Mouse (Mus musculus) hindlimb bud, embryonic 11.5 days (tissue): ENCODE measurements around the gene Eif1ad.
"Not testable (repeated sequence)": the region's sequence is repeated elsewhere in the genome, so short reads cannot be mapped to it uniquely, and the experiment has no call there.

Experiments
- DNase-seq: peaks from one replicate; pipeline ENCODE4 v3.0.0-alpha.2; 2012; ENCODE audit warnings: low read depth, low spot score; ENCODE audit errors: extremely low spot score

The Eif1ad gene

GRCm38 (mm10) chr19:5366175-5367052, at the start of gene Eif1ad:
TSS of gene Eif1ad (plus strand) at chr19:5366741.
- DNase-seq, result peak; percentile 90

- DNase-seq, result no peak
These were observed 42.7 kb upstream of the Eif1ad start for GRCm38 (mm10) chr19:5323801-5324200.

GRCm38 (mm10) chr19:5327970-5328369, 38.6 kb upstream of the Eif1ad start:
- DNase-seq, result no peak

- DNase-seq, result no peak
These were observed 31.8 kb upstream of the Eif1ad start for GRCm38 (mm10) chr19:5334741-5335140.

GRCm38 (mm10) chr19:5335441-5335840, 31.1 kb upstream of the Eif1ad start, which contains the start of gene Catsper1:
TSS of gene Catsper1 (plus strand) at chr19:5335741.
- DNase-seq, result no peak

GRCm38 (mm10) chr19:5337975-5338374, 28.6 kb upstream of the Eif1ad start:
- DNase-seq, result peak; percentile 53

GRCm38 (mm10) chr19:5341360-5341759, 25.2 kb upstream of the Eif1ad start:
- DNase-seq, result no peak

- no peak for DNase-seq
These were observed 21.0 kb upstream of the Eif1ad start for GRCm38 (mm10) chr19:5345297-5346131.

- no peak for DNase-seq
These were observed 18.5 kb upstream of the Eif1ad start for GRCm38 (mm10) chr19:5348064-5348463.

- DNase-seq, result peak; percentile 33
These were observed 17.7 kb upstream of the Eif1ad start for GRCm38 (mm10) chr19:5348526-5349501.

- DNase-seq, result not testable (repeated sequence)
These were observed 17.1 kb upstream of the Eif1ad start, which contains the start of gene Cst6 for GRCm38 (mm10) chr19:5349502-5349873. TSS of gene Cst6 (minus strand) at chr19:5349574.

GRCm38 (mm10) chr19:5353609-5354008, 12.9 kb upstream of the Eif1ad start:
- DNase-seq, result no peak

GRCm38 (mm10) chr19:5356080-5356479, 10.5 kb upstream of the Eif1ad start:
- no peak for DNase-seq

GRCm38 (mm10) chr19:5362186-5362585, 4.4 kb upstream of the Eif1ad start:
- no peak for DNase-seq

GRCm38 (mm10) chr19:5364124-5364523, 2.4 kb upstream of the Eif1ad start:
- no peak for DNase-seq

- no peak for DNase-seq
These were observed 790 bp upstream of the Eif1ad start for GRCm38 (mm10) chr19:5365751-5366150.

- no peak for DNase-seq
These were observed 465 bp downstream of the Eif1ad start, which contains the start of gene Banf1 for GRCm38 (mm10) chr19:5367053-5367359. TSS of gene Banf1 (minus strand) at chr19:5367168.

- no peak for DNase-seq
These were observed 914 bp downstream of the Eif1ad start for GRCm38 (mm10) chr19:5367455-5367854.

- no peak for DNase-seq
These were observed 4.4 kb downstream of the Eif1ad start for GRCm38 (mm10) chr19:5370932-5371331.

- DNase-seq, result no peak
These were observed 6.2 kb downstream of the Eif1ad start for GRCm38 (mm10) chr19:5372724-5373123.

GRCm38 (mm10) chr19:5374177-5374576, 7.6 kb downstream of the Eif1ad start:
- DNase-seq, result no peak
